Mouse (Mus musculus) granulocyte monocyte progenitor cell, adult 5-6 weeks (primary cell): ENCODE results near the gene Mael. TPM values are rescaled to one million over a fixed set of nuclear protein-coding genes. Genes with fewer than 3 reads are reported as not detected.
A peak's percentile ranks its signal among the peaks of the same experiment; 100 is the strongest.

ENCODE experiments used
- ATAC-seq: replicated peaks from 2 replicates; pipeline ENCODE4 v1.8.0; 2016; ENCODE audit warnings: mild to moderate bottlenecking, moderate TSS enrichment, inconsistent platforms; ENCODE audit not compliant: poor library complexity, severe bottlenecking
- total RNA-seq, 2 experiments: library from RNA; stranded (forward) in 1 of 2; stranded (reverse) in 1 of 2; fragments of 200-712, 200-1000 nt in 1 of 2; fragments of >200 nt in 1 of 2; fragmentation: Nextera tagmentation in 1 of 2; gene quantifications; 2 replicates each; pipeline ENCODE4 v1.2.3; 2014 to 2017

The Mael gene
- total RNA-seq, 2 experiments from 2014 or later, result not detected

GRCm38 (mm10) chr1:166155113-166155494 is 83.4 kb downstream of the Mael start:
- ATAC-seq, result no peak

- ATAC-seq, result peak; percentile 75
These were observed 84.1 kb downstream of the Mael start for GRCm38 (mm10) chr1:166154162-166155112.

GRCm38 (mm10) chr1:166153351-166154120 is 85.0 kb downstream of the Mael start:
- peak; percentile 73 for ATAC-seq

DNA sequence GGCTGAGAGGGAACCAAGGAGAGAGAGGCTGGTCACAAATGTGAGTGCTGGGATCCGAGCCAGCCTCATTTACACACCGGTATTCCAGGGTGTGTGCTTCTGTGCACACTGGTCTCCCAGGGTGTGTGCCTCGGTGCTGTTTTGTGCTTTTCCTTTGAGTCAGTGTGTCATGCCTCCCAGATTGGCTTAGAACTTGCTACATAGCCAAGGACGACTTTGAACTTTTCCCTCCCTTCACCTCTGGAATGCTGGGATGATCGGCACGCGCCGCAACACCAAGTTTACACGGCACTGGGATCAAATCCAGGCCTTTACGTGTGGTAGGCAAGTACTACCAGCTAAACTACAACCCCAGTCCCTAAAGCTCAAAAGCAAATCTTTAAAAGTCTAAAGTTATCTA is 86.5 kb downstream of the Mael start:
- no peak for ATAC-seq

DNA sequence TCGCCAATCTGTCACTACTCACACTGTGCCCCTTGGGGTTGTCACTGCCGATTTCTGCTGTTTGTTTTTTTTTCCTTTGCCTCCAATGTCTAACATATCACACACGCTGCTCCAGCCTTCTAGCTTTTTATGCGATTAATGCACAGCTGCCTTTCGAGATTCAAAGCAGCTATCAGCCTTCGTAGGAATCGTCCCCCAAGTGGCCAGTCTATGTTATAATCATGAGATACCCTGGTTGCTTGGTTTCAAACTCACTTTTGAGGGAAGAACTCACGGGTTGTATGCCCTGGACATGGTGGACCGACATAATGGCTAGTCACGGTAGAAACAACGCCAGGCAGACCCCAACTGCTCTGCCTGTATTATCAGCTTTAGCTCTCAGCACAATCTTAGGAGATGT is 87.2 kb downstream of the Mael start:
- ATAC-seq, result no peak

Other genes starting within 250 kb of the Mael start
- 20.4 and 31.4 TPM in 2 replicates for gene Pou2f1, start 236.1 kb downstream of the Mael start, total RNA-seq (2014; fragmentation: Nextera tagmentation)
- gene Pou2f1, start 236.1 kb downstream of the Mael start, total RNA-seq (2017), result 12.7 and 20.3 TPM in 2 replicates
- not detected in 2 replicates for gene Dusp27, start 110.8 kb downstream of the Mael start, total RNA-seq (2014; fragmentation: Nextera tagmentation)
- gene Dusp27, start 110.8 kb downstream of the Mael start, total RNA-seq (2017), result not detected in 2 replicates
- gene Gpa33, start 108.5 kb downstream of the Mael start, total RNA-seq (2014; fragmentation: Nextera tagmentation), result not detected in 2 replicates
- gene Gpa33, start 108.5 kb downstream of the Mael start, total RNA-seq (2017), result not detected in 2 replicates
- gene Ildr2, start 15.4 kb upstream of the Mael start, total RNA-seq (2014; fragmentation: Nextera tagmentation), result not detected in 2 replicates
- gene Ildr2, start 15.4 kb upstream of the Mael start, total RNA-seq (2017), result not detected in 2 replicates
- gene Tada1, start 140.3 kb upstream of the Mael start, total RNA-seq (2014; fragmentation: Nextera tagmentation), result 36.2 and 43.9 TPM in 2 replicates
- 45.4 and 45.9 TPM in 2 replicates for gene Tada1, start 140.3 kb upstream of the Mael start, total RNA-seq (2017)
- gene Pogk, start 171.1 kb upstream of the Mael start, total RNA-seq (2014; fragmentation: Nextera tagmentation), result 9.8 and 12.6 TPM in 2 replicates
- 7.5 and 9.2 TPM in 2 replicates for gene Pogk, start 171.1 kb upstream of the Mael start, total RNA-seq (2017)